Mouse (Mus musculus) neutrophil, adult 5-6 weeks (primary cell): ENCODE measurements around the gene Capn9. TPM values are rescaled to one million over a fixed set of nuclear protein-coding genes. Genes with fewer than 3 reads are reported as not detected.

Experiments
- total RNA-seq: library from RNA; stranded (forward); fragments of 200-1000 nt; gene quantifications from 2 replicates; pipeline ENCODE4 v1.2.3, GENCODE M21; 2017

The Capn9 gene
- total RNA-seq, 1 experiment from 2014 or later, result not detected

Other genes starting within 250 kb of the Capn9 start
- not detected in 2 replicates for gene Pgbd5, start 136.5 kb upstream of the Capn9 start, total RNA-seq
- 26.2 and 27.5 TPM in 2 replicates for gene Cog2, start 55.3 kb upstream of the Capn9 start, total RNA-seq
- gene Agt, start 6.4 kb upstream of the Capn9 start, total RNA-seq, result not detected in 2 replicates
- gene 2310022B05Rik, start 87.3 kb downstream of the Capn9 start, total RNA-seq, result 1.8 and 2.6 TPM in 2 replicates
- gene Ttc13, start 145.9 kb downstream of the Capn9 start, total RNA-seq, result 60.0 and 63.4 TPM in 2 replicates
- gene Arv1, start 146.0 kb downstream of the Capn9 start, total RNA-seq, result 9.1 and 12.9 TPM in 2 replicates
- gene Fam89a, start 175.7 kb downstream of the Capn9 start, total RNA-seq, result not detected in 2 replicates
- gene Trim67, start 217.0 kb downstream of the Capn9 start, total RNA-seq, result not detected in 2 replicates